Mouse (Mus musculus) 416B (cell line): Measurements from ENCODE around the gene Olfr450.

ENCODE experiments used
- DNase-seq: peaks from one replicate; pipeline ENCODE4 v3.0.0; 2011; ENCODE audit warnings: low read depth

Gene Olfr450

GRCm38 (mm10) chr6:42811639-42812038 is at the start of gene Olfr450:
Gene Olfr450, plus strand, starts transcription at chr6:42811939.
- DNase-seq: no peak

- no peak for DNase-seq
Observed at GRCm38 (mm10) chr6:42777066-42777465, 34.7 kb upstream of the Olfr450 start.

- DNase-seq: no peak
Observed at GRCm38 (mm10) chr6:42784793-42785192, 26.9 kb upstream of the Olfr450 start, which contains the start of gene Olfr452. Gene Olfr452, plus strand, starts transcription at chr6:42785093.

- DNase-seq: no peak
Observed at GRCm38 (mm10) chr6:42790247-42790948, 21.3 kb upstream of the Olfr450 start.

GRCm38 (mm10) chr6:42790949-42791556 is 20.7 kb upstream of the Olfr450 start:
- DNase-seq: no peak

- DNase-seq: no peak
Observed at GRCm38 (mm10) chr6:42794982-42795381, 16.8 kb upstream of the Olfr450 start.

- no peak for DNase-seq
Observed at GRCm38 (mm10) chr6:42834084-42834483, 22.3 kb downstream of the Olfr450 start, which contains the start of gene Olfr449. Gene Olfr449, plus strand, starts transcription at chr6:42834384.

GRCm38 (mm10) chr6:42860222-42860819 is 48.6 kb downstream of the Olfr450 start:
- DNase-seq: peak; percentile 68
